Mouse (Mus musculus) c-Kit-negative CD71-positive TER-119-positive erythroid progenitor cells, embryonic 14.5 days (primary cell): ENCODE data around the gene Dusp9.

Source experiments
- DNase-seq: peaks from one replicate; pipeline ENCODE4 v3.0.0-alpha.2; 2013; ENCODE audit warnings: low read depth, low spot score

Gene Dusp9

DNA sequence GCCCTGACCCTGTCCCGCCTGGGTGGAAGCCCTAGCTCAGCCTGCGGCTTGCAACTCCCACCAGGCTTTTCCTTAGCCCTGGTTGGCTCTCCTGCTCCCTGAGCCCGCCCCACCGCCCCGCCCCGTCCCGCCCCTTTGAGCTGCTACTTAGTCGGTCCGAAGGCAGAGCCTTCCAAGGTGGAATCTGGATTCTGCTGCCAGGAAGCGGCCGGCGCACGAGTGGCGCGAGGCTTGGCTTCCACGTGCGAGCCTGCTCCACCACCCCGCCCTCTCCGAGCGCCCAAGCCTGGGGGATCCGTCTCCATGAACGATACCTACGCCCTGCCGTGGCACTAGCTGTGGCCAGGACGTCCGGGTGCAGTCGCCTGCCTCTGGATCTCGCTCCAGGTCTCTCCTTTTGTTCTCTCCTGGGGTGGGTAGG lies at the start of gene Dusp9:
TSS of gene Dusp9 (plus strand) at position 165 of the 421 bp plus-strand sequence.
- DNase-seq, result no peak

DNA sequence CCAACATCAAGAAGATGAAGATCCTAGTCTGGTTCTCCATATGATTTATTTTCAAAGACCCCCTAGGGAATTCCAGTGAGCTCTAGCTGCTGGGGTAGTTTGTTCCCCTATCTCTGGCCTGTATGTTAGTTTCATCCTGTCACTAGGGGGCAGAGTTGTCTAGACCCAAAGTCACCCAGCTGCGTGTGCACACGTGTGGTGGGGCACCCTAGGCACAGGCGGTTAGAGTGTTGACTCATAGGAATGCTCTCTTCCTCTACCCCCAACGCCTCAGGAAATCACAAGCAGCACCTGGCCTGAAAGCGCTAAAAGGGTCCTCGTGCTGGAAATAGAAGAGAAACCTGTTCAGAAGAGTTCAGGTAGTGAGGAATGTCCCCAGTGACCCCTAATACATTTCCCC lies 46.0 kb upstream of the Dusp9 start:
- DNase-seq, result no peak

DNA sequence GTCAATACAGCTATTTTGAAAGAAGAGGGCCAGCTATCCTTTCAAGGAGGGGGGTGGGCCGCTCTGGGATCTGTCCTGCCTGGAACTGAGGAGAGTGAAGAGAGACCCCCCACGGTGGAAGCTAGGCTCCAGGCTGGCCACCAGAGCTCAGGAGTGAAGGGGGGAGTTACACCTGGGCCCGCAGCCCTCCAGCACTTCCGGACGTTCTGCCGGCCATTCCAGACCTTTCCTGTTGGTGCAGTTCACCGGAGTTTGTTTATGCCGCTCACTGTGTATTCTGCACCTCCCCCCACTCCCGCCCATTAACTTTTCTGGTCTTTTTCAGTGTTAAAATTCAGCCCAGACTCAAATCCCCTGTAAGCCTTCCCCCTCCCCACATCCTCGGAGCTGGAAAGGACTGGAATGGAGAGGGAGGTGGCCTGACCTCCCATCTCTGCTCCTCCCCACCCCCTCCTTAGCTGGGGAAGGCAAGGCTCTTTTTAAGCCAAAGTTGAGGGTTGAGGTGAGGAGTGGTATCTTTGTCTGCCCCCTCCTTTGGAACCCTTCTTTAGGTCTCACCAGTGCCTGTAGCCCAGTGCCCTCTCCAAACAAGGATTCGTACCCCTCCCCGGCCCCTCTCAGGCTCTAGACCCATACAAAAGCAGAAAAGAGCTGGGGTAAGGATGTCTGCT lies 44.6 kb upstream of the Dusp9 start:
- no peak for DNase-seq

GRCm38 (mm10) chrX:73595297-73595938 lies 43.8 kb upstream of the Dusp9 start:
- no peak for DNase-seq

DNA sequence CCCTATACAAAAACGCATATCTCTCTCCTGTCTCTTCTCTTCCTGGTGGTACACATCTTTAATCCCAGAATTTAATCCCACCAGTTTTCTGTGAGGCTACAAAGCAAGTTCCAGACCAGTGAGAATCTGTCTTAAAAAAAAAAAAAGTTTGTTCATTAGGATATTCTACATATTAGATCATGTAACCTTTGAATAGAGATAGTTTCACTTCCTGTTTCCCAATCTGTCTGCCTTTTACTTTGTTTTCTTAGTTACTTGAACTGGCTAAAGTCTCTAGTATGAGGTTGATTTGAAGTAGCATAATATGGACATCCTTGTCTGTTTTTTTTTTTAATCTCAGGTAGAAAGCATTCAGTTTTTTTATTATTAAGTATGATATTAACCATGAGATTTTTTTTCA lies 37.8 kb upstream of the Dusp9 start:
- DNase-seq, result no peak

GRCm38 (mm10) chrX:73613665-73614064 lies 25.6 kb upstream of the Dusp9 start:
- DNase-seq, result no peak

DNA sequence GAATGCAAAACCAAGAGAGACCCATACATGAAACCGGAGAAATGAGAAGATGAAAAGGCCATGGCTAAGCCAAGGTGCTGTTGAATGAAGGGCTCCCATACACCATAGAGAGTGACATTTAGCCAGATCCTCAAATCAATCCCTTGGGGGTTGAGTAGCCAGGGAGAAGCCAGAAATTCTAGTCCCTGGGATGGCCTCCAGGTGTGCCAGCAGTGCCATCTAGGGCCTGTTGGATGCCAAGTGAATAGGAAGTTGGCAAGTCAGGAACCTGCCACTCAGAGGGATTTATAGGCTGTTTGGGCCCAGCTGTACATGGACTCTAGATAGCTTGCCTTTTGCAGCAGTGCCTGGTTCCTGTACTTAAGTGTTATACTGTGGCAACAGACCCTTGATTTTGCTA lies 23.3 kb upstream of the Dusp9 start:
- no peak for DNase-seq

- no peak for DNase-seq
Measured at GRCm38 (mm10) chrX:73619401-73619800, 19.8 kb upstream of the Dusp9 start.

- DNase-seq, result no peak
Measured at GRCm38 (mm10) chrX:73619890-73620289, 19.3 kb upstream of the Dusp9 start.

DNA sequence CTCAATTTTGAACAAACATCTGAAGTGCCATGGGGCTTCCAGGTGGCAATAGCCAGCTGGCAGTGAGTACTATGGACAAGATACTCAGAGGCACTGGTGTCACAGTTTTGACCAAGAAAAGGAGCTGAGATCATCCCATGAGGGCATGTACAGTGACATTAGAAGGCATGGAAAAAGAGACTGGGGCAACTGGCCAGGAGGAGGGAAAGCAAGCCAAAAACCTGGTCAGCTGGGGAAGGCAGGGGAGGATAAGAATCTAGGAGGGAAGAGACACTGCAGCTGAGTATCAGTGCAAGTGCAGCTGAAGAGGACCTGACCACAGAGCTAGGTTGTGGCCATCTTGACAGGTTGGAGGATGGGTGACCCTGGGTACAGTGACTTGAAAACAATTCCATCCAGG lies 12.2 kb upstream of the Dusp9 start:
- DNase-seq, result no peak

- no peak for DNase-seq
Measured at GRCm38 (mm10) chrX:73635425-73635824, 3.8 kb upstream of the Dusp9 start.

DNA sequence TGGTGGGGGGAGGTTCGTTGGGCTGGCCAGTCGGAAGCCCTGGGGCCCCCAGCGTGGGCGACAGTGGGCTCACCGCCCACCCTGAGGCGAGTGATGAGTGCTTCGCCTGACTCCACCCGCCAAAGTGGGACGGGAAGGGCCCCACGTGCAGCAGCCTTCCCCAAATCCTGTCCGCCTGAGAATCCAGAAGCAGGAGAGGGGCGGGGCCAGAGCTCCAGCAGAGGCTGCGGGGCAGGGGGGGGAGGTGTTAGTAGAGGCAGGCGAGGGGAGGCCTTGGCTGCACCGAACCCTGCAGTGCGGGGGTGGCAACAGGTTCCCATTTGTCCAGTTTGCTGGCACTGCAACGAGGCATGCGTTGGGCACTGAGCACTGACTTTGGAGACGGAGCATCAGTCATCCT lies 1.8 kb upstream of the Dusp9 start:
- DNase-seq, result no peak

DNA sequence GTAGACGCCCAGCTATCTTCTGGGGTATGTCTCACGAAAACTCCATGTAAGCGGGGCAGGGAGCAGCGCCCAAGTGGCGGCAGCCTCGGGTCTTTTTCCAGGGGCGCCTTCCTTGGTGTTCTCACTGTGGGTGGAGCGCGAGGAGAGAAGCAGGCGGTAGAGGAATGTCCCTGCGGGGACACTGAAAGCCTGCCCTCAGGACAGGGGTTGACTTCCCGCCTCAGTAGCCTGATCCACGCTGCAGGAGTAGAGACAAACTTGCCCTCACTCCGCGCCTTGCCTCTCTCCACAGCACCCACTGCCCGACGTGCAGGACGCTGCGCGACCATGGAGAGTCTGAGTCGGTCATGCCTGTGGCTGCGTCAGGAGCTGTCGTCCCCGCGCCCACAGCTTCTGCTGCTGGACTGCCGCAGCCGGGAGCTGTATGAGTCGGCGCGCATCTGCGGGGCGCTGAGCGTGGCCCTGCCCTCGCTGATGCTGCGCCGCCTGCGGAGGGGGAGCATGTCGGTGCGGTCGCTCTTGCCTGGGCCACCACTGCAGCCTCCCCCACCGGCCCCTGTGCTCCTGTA lies 766 bp downstream of the Dusp9 start:
- no peak for DNase-seq

- DNase-seq, result no peak
Measured at GRCm38 (mm10) chrX:73645121-73645520, 5.9 kb downstream of the Dusp9 start.

- no peak for DNase-seq
Measured at GRCm38 (mm10) chrX:73650869-73651268, 11.7 kb downstream of the Dusp9 start.

DNA sequence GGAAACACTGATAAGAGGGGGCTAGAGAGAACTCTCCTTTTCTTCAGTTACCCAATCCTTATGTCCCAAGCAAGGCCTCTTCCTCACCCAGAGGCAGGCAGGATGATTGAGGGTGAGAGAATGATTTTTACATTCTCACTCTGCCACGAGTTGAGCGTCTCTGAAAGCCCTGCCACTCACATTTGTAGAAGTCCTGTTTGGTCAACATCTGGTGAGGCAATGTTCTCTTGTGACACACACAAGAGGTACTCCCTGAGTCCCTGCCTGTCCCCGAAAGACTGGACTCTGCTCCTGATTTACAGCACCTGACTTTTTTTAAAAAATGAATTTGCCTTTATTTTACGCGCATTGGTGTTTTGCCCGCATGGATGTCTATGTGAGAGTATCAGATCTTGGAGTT lies 14.2 kb downstream of the Dusp9 start:
- no peak for DNase-seq

GRCm38 (mm10) chrX:73654177-73654576 lies 15.0 kb downstream of the Dusp9 start:
- no peak for DNase-seq

- DNase-seq, result no peak
Measured at GRCm38 (mm10) chrX:73655529-73655928, 16.3 kb downstream of the Dusp9 start.

GRCm38 (mm10) chrX:73658391-73658790 lies 19.2 kb downstream of the Dusp9 start:
- DNase-seq, result no peak

DNA sequence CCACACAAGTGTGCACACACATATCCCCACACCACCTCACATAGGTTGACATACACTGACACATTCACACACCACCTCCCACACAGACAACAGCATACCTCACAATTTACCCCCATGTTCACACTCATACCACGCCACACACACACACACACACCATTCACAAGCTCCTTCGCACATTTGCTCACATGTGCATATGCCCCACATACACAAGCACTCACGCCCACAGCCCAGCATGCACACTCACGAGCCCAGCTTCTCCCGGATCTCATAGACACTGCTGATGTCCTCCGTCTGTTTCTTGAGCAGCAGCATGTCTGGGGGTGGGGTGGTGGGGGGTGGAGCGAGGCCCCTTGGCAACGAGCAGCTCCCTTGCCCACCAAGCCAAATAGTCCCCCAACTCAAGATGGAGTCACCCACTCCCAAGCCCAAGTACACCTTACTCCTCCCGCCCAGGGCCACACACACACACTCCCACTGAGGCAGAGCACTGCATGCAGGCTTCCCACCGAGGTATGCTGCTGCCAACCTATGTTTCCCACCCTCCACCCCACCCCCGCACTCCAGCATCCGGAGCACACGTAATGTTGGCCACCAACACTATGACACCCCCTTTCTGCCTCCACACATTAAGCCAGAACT lies 19.8 kb downstream of the Dusp9 start:
- no peak for DNase-seq

GRCm38 (mm10) chrX:73659575-73660283 lies 20.5 kb downstream of the Dusp9 start, which contains the start of gene Pnck:
Pnck (minus strand) TSS chrX:73660117.
- DNase-seq, result no peak

GRCm38 (mm10) chrX:73660284-73660665 lies 21.1 kb downstream of the Dusp9 start:
- no peak for DNase-seq
